Mouse (Mus musculus): Measurements from ENCODE around the gene Tpx2. TPM values are rescaled to one million over a fixed set of nuclear protein-coding genes. Genes with fewer than 3 reads are reported as not detected.

Gene Tpx2
- total and polyA plus RNA-seq, 3 experiments = 0.18 to 1.1 (median 0.75) TPM

DNA sequence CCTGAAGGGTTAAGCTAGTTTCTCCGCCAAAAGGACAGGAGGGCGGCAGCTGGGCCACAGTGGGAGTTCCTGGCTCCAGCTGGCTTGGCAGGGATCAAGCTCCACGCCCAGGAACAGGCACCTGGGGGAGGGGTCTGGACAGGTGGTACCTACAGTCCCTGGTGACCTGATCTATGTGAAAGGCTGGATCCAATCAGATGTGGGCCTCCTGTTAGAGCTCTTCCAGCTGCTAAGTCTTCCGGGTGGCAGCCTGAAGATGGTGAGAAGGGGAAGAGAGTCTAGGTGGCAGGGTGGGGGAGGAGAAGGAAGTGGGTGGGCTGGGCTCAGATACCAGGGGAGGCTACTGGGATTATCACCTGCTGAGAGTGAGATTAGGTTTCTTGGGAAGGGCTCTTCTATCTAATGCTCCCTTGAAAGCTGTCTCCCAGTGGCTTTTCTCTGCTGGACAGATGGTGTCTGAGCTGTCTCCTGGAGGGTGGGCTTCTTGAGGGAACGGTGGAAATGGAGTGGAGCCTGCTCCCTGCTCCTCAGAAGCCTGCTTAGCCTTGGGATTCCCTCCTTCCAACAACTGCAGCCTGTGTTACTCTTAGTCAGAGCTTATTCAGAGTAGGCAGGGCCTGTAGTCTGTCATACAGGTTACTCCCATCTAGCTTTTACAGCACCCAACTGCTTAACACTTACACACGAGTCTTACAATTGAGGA lies 43.2 kb upstream of the Tpx2 start:
- Histone ChIP-seq H3K4me1 (ENCODE audit: control insufficient read depth, insufficient read depth, low read length) (peaks cover 31% of the 10 kb centered on the region), H3K36me3 (ENCODE audit: control insufficient read depth, insufficient read depth, low read length) (peaks cover 46% of the 10 kb centered on the region), H3K4me3 (no peak overlapping the region), H3K79me2 (replicated peaks; ENCODE audit: control insufficient read depth, insufficient read depth, low read length) (peaks cover 4% of the 10 kb centered on the region), H3K27ac (peak overlapping the region; percentile 52), H3K27me3 (ENCODE audit: control insufficient read depth, insufficient read depth, low read length) (no peaks in the 10 kb centered on the region), H3K9ac (ENCODE audit: low read depth, low read length) (no peak overlapping the region)
- WGBS = 12% methylated on average over 6 of the region's 6 CpGs
- no peak for TF ChIP-seq CTCF (IDR thresholded peaks at IDR 0.05)
- TF ChIP-seq EP300 (IDR thresholded peaks at IDR 0.05; ENCODE audit: insufficient read depth, low read depth, low read length) = no peak
- no peak for TF ChIP-seq POLR2A (IDR thresholded peaks at IDR 0.05; ENCODE audit: insufficient read depth, low read depth, low read length)
- DNase-seq = no peak
- intact Hi-C loops (cut with DNase I) = no loop called here

DNA sequence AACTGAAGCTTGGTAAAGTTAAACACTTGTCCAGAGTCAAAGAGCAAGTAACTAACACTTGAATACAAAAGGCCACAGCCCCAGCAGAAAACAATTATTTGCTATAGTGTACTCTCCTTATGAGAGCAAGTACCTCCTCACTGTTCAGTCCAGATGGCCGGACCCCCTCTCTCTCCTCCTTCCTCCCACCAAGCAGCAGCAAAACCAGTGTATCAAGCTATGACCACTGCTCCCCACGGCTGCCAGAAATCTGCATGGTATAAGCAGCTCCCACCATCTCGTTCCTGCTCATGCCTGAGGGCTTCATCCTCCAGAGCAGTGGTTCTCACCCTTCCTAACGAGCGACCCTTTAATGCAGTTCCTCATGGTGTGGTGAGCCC lies 42.7 kb upstream of the Tpx2 start:
- Histone ChIP-seq H3K27ac (peak overlapping the region; percentile 52), H3K27me3 (ENCODE audit: control insufficient read depth, insufficient read depth, low read length) (no peaks in the 10 kb centered on the region), H3K9ac (ENCODE audit: low read depth, low read length) (peak overlapping the region; percentile 26), H3K79me2 (replicated peaks; ENCODE audit: control insufficient read depth, insufficient read depth, low read length) (peaks cover 4% of the 10 kb centered on the region), H3K4me3 (no peak overlapping the region), H3K36me3 (ENCODE audit: control insufficient read depth, insufficient read depth, low read length) (peaks cover 50% of the 10 kb centered on the region), H3K4me1 (ENCODE audit: control insufficient read depth, insufficient read depth, low read length) (peaks cover 32% of the 10 kb centered on the region)
- intact Hi-C loops (cut with DNase I) = no loop called here
- WGBS = 67% methylated on average over 5 of the region's 5 CpGs
- no peak for DNase-seq
- TF ChIP-seq EP300 (IDR thresholded peaks at IDR 0.05; ENCODE audit: insufficient read depth, low read depth, low read length) (no peak), POLR2A (IDR thresholded peaks at IDR 0.05; ENCODE audit: insufficient read depth, low read depth, low read length) (no peak), CTCF (IDR thresholded peaks at IDR 0.05) (no peak)

DNA sequence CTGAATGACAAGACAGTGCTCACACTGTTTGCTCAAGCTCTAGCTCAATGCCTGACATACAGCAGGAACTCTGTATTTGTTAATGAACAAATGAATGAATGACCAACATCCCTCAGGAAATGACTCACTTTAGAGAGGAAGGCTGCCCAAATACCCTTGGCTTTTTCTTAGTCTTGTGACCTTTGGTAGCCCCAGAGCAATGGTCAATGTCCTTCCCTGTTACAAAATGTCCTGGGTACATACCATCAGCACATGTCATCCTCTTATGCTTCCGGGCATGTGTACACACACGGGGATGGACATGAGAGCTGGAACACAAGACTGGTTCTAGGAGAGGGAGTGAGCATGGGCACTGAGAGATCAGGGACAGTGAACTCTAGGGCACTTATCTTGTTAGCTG lies 41.7 kb upstream of the Tpx2 start:
- peaks cover 5% of the 10 kb centered on the region for H3K79me2 ChIP-seq (replicated peaks; ENCODE audit: control insufficient read depth, insufficient read depth, low read length)
- 12% methylated on average over 2 of the region's 2 CpGs for WGBS

DNA sequence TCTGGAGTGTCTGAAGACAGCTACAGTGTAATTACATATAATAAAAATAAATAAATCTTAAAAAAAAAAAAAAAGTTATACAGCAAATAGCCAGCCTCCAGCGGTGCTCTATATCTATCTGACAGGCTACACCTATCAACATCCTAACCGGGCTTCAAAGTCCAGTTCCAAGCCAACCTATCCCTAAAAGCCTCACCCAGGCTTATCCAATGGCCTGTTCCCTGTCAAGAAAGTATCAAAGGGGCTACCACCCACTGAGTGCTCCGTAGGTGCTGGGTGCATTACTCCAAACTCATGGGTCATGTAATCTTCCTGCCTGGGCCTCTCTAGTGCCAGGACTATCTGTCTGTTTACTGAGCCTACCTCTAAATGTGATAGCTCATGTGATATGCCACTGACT lies 39.6 kb upstream of the Tpx2 start:
- H3K9ac ChIP-seq (ENCODE audit: low read depth, low read length) = no peak overlapping the region
- no peak overlapping the region for H3K4me3 ChIP-seq
- peak in 1 of 2 experiments; percentile 20 for DNase-seq
- TF ChIP-seq POLR2A (IDR thresholded peaks at IDR 0.05; ENCODE audit: insufficient read depth, low read depth, low read length) = no peak
- no peak for TF ChIP-seq EP300 (IDR thresholded peaks at IDR 0.05; ENCODE audit: insufficient read depth, low read depth, low read length)
- no peak for TF ChIP-seq CTCF (IDR thresholded peaks at IDR 0.05)
- intact Hi-C loops (cut with DNase I) = no loop called here
- peaks cover 70% of the 10 kb centered on the region for H3K36me3 ChIP-seq (ENCODE audit: control insufficient read depth, insufficient read depth, low read length)
- H3K79me2 ChIP-seq (replicated peaks; ENCODE audit: control insufficient read depth, insufficient read depth, low read length) = peaks cover 6% of the 10 kb centered on the region
- H3K4me1 ChIP-seq (ENCODE audit: control insufficient read depth, insufficient read depth, low read length) = peaks cover 43% of the 10 kb centered on the region
- peak overlapping the region; percentile 26; the same call in 1 of the 2 replicates for H3K27ac ChIP-seq
- WGBS = 80% methylated on average over 3 of the region's 3 CpGs
- H3K27me3 ChIP-seq (ENCODE audit: control insufficient read depth, insufficient read depth, low read length) = no peaks in the 10 kb centered on the region

More for the DNA sequence above, 41.7 kb upstream of the Tpx2 start:
- Histone ChIP-seq H3K4me3 (no peak overlapping the region), H3K27me3 (ENCODE audit: control insufficient read depth, insufficient read depth, low read length) (no peaks in the 10 kb centered on the region), H3K27ac (peak overlapping the region; percentile 52), H3K9ac (ENCODE audit: low read depth, low read length) (no peak overlapping the region), H3K4me1 (ENCODE audit: control insufficient read depth, insufficient read depth, low read length) (peaks cover 36% of the 10 kb centered on the region), H3K36me3 (ENCODE audit: control insufficient read depth, insufficient read depth, low read length) (peaks cover 54% of the 10 kb centered on the region)
- peak; percentile 94 for TF ChIP-seq EP300 (IDR thresholded peaks at IDR 0.05; ENCODE audit: insufficient read depth, low read depth, low read length)
- TF ChIP-seq CTCF (IDR thresholded peaks at IDR 0.05) = no peak
- TF ChIP-seq POLR2A (IDR thresholded peaks at IDR 0.05; ENCODE audit: insufficient read depth, low read depth, low read length) = no peak
- peak in 1 of 2 experiments; percentile 50 for DNase-seq
- intact Hi-C loops (cut with DNase I) = loop anchor here (2.0 kb wide), 1 partner anchor 13 kb away; no protein-coding TSS in a partner anchor

DNA sequence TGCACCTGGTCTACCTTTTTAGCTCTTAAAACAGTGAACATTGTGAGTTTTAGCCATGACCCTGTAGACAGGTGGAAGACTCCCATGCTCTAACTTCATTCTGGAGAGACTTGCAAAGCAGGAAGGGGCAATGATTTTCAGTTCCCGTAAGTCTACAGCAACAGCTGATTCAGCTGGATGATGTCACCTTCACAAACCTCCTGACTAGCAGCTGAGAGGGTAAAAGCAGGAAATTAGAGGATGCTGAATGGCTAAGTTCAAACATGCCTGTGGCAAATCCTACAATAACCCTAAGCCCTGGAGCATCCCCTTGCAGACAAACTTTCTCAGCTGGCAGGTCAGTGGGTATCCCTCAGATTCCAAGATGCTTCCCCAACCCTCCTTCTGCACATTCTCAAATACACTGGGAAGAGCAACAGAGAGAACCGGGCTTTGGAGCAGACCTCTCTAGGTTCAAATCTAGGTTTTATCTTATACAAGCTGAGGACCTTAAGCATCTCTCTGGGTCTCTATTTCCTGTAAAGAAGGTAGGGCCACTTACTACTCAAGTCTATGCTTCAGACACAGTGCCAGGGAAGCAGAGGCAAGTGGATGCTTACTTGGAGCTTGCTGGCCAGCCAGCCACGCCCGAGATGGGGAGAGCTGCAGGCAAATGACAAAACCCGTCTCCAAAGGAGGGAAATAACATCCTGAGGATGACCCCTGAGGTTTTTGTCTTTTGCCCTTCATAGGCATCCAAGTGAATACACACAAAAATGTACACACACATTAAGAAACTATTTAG lies 37.4 kb upstream of the Tpx2 start:
- TF ChIP-seq CTCF (IDR thresholded peaks at IDR 0.05) (no peak), POLR2A (IDR thresholded peaks at IDR 0.05; ENCODE audit: insufficient read depth, low read depth, low read length) (no peak), EP300 (IDR thresholded peaks at IDR 0.05; ENCODE audit: insufficient read depth, low read depth, low read length) (no peak)
- H3K27me3 ChIP-seq (ENCODE audit: control insufficient read depth, insufficient read depth, low read length) = no peaks in the 10 kb centered on the region
- H3K36me3 ChIP-seq (ENCODE audit: control insufficient read depth, insufficient read depth, low read length) = peaks cover 70% of the 10 kb centered on the region
- peaks cover 45% of the 10 kb centered on the region for H3K4me1 ChIP-seq (ENCODE audit: control insufficient read depth, insufficient read depth, low read length)
- DNase-seq = peak; percentile 35 to 47
- no peak overlapping the region for H3K4me3 ChIP-seq
- WGBS = 54% methylated on average over 5 of the region's 5 CpGs
- intact Hi-C loops (cut with DNase I) = no loop called here
- H3K9ac ChIP-seq (ENCODE audit: low read depth, low read length) = no peak overlapping the region
- peaks cover 9% of the 10 kb centered on the region for H3K79me2 ChIP-seq (replicated peaks; ENCODE audit: control insufficient read depth, insufficient read depth, low read length)
- peak overlapping the region; percentile 62 for H3K27ac ChIP-seq

Measured in heart, adult 2 months (tissue).